Mouse (Mus musculus): ENCODE data around the gene Rbpjl. TPM values are rescaled to one million over a fixed set of nuclear protein-coding genes. Genes with fewer than 3 reads are reported as not detected.

The Rbpjl gene
- polyA plus RNA-seq, 1 experiment from 2014 or later: 16.1 TPM

DNA sequence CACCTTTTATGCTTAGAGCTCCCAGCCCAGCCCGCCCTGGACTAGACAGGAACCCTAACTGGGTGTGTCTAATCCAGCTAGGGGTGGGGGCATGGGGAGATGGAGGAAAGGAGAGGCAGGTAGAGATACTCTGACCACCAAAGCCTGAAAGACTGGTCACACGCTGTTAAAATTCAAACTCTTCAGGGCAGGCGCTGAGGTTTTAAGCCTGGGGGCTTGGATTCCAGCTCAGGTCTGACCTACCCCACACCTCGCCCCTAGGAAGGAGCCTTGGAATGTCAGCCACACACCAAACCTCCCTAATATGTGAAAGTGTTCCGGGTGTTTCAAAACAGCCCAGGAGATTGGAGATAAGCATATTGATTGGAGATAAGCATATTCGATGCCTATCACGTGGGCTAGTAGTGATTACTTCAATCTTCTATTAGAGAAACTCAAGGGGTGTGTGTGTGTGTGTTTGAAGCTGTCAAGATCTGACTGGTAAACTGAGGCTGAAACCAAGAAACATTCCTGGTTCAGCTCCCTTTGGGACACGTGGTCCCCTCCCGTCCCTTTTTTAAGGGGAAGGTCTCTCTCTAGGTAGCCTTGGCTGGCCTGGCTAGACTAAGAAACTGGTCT is 30.4 kb downstream of the Rbpjl start:
- 0 out of 2 replicates have a peak overlapping the region, but pooled peaks have one; percentile 2 for H3K9ac ChIP-seq
- peaks cover 69% of the 10 kb centered on the region for H3K4me1 ChIP-seq (replicated peaks)
- peak overlapping the region; percentile 73 for H3K27ac ChIP-seq
- ATAC-seq: no peak
- H3K4me3 ChIP-seq (replicated peaks): no peak overlapping the region
- H3K9me3 ChIP-seq: no peaks in the 10 kb centered on the region
- WGBS: 63% methylated on average over 9 of the region's 9 CpGs
- H3K27me3 ChIP-seq (replicated peaks): no peaks in the 10 kb centered on the region
- H3K4me2 ChIP-seq (replicated peaks): peak overlapping the region; percentile 54
- peaks cover under 1% of the 10 kb centered on the region for H3K36me3 ChIP-seq

DNA sequence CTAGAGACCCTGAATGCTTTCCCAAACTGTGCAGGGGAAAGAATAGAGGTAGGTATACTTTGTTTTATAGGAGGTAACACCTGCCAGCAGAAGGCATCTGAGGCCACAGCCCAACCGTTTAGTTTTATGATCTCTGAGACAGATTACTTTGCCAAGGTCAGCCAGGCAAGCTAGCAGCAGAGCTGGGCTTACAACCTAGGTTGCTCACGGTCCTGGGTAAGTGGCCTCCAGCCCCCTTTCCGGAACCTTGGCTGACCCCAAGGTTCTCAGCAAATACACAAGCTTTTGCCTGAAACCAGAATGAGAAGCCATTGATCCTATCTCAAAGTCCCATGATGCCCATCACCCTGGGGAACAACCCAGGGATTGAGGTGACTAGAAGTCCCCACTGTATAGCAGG is 31.7 kb downstream of the Rbpjl start:
- Histone ChIP-seq H3K4me3 (replicated peaks) (no peak overlapping the region), H3K27ac (peak overlapping the region; percentile 93), H3K4me1 (replicated peaks) (peaks cover 70% of the 10 kb centered on the region), H3K4me2 (replicated peaks) (peak overlapping the region; percentile 83), H3K36me3 (no peaks in the 10 kb centered on the region), H3K9me3 (no peaks in the 10 kb centered on the region), H3K27me3 (replicated peaks) (no peaks in the 10 kb centered on the region), H3K9ac (0 out of 2 replicates have a peak overlapping the region, but pooled peaks have one; percentile 3)
- WGBS: 40% methylated on average over 3 of the region's 3 CpGs
- no peak for ATAC-seq

DNA sequence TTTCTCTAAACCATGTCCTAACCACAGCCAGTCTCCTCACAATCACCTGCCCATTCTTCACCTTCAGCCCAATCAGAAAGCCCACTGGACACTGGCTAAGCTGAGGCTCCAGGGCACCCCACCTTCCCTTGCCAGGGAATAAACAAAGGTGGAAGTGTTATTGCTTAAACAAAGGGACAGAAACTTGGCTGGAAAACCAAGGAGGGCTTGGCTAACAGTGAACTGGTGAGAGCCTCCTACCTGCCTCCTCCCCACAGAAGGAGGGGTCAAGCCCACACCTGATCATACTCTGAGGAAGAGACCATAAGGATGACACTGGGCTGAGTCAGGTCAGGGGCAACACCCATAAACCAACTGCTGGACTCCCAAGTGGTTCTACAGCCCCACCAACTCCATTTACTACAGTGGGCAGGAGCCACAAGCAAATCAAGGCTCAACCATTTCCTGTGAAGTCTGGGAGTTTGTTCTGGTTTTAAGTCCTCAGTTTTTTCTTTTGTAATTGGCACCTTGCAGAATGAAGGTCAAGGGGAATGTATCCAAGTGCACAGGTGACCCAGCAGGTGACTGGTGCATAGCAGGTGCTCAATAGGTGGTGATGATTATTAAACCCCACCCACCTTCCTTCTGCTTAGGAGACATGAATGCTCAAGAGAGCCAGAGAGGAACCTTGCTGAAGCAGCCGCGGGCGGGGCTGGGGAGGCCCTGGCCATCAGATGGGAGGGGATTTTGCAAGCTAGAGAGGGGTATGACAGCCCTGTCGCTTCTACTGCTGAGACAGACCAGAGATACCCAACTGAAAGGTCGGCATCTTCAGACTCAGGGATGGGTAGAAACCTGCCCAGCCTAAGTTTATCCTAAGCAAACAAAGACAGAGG is 32.5 kb downstream of the Rbpjl start:
- ATAC-seq: no peak
- no peak overlapping the region for H3K4me3 ChIP-seq (replicated peaks)
- H3K27me3 ChIP-seq (replicated peaks): no peaks in the 10 kb centered on the region
- no peaks in the 10 kb centered on the region for H3K36me3 ChIP-seq
- H3K4me2 ChIP-seq (replicated peaks): peak overlapping the region; percentile 83
- H3K9me3 ChIP-seq: no peaks in the 10 kb centered on the region
- H3K27ac ChIP-seq: peak overlapping the region; percentile 93
- H3K4me1 ChIP-seq (replicated peaks): peaks cover 74% of the 10 kb centered on the region
- H3K9ac ChIP-seq: 0 out of 2 replicates have a peak overlapping the region, but pooled peaks have one; percentile 35
- 27% methylated on average over 5 of the region's 5 CpGs for WGBS

DNA sequence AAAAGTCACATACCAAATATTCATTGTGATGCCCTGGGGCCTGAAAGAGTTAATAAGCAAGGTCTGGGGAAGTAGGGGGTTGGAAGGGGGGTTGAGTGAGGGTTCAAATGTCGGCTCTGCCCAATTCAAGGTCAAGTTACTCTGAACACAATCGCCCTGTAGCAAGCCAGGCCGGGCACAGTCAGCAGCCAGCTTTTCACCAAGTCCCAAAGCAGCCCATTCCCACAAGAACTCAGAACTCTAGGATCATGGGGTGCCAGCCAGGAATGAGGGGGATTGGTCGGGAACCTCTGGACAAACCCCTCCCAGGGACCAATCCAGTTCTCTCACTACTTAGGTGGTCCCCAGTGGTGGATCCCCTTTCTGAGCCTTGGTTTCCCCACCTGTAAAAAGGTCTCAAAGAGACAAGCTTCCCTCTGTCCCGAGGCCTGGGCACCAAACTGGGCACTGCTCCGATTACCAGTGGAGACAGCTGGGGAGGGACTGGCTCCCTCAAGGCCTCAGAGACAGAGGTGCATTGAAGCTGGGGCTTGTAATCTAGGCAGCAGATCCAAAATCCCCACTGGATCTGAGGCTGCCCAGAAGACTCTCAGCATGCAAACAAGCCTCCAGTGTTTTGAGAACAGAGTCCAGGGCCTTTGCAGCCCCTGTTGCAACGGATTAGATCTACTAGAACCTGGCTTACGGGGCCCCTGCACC is 33.4 kb downstream of the Rbpjl start:
- Histone ChIP-seq H3K4me2 (replicated peaks) (peak overlapping the region; percentile 83), H3K27me3 (replicated peaks) (no peaks in the 10 kb centered on the region), H3K4me3 (replicated peaks) (peak overlapping the region; percentile 15), H3K36me3 (no peaks in the 10 kb centered on the region), H3K9me3 (no peaks in the 10 kb centered on the region), H3K4me1 (replicated peaks) (peaks cover 72% of the 10 kb centered on the region), H3K27ac (peak overlapping the region; percentile 93), H3K9ac (peak overlapping the region; percentile 35)
- 19% methylated on average over 8 of the region's 8 CpGs for WGBS
- no peak for ATAC-seq

DNA sequence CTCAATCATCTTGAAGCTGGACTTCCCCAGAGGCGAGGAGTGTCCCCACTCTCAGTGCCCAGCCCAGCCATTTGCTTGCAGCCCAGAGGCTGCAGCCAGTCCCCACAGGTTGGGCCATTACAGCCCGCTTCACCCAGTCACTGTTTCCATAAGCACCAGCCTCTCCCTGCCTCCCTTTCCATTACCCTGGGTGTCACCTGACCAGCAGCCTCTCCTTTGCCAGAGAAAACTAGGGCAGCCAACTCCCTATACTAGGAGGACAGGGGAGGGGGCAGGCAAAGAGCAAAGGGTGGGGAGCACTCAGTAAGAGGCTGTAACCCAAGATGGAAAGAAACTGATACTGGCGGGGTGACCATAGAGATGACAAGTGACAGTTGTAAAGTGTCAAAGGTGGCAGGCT is 34.0 kb downstream of the Rbpjl start:
- peak; percentile 61 for ATAC-seq
- Histone ChIP-seq H3K36me3 (no peaks in the 10 kb centered on the region), H3K4me2 (replicated peaks) (peak overlapping the region; percentile 83), H3K4me3 (replicated peaks) (peak overlapping the region; percentile 15), H3K9ac (peak overlapping the region; percentile 35), H3K27me3 (replicated peaks) (no peaks in the 10 kb centered on the region), H3K4me1 (replicated peaks) (peaks cover 70% of the 10 kb centered on the region), H3K9me3 (no peaks in the 10 kb centered on the region), H3K27ac (peak overlapping the region; percentile 93)
- WGBS: 50% methylated on average over 3 of the region's 3 CpGs

DNA sequence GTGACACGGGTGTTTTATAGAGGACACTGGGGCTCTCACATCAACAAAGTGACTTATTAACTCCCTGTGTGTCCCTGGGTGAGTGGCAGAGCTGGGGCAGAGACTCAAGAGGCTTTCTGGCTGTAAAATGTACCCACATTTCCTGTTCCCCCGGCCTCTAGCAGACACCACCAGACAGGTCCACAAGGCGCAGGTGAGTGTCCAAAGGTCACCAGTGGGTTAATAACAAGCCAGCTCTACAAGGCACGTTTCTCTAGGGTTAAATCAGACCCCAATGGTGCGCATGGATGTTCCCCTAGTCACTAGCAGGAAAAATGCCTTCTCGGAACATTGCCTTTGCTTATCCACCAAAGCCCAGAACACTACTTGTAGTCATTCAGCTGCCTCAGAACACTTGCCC is 34.8 kb downstream of the Rbpjl start:
- H3K9ac ChIP-seq: no peak overlapping the region

DNA sequence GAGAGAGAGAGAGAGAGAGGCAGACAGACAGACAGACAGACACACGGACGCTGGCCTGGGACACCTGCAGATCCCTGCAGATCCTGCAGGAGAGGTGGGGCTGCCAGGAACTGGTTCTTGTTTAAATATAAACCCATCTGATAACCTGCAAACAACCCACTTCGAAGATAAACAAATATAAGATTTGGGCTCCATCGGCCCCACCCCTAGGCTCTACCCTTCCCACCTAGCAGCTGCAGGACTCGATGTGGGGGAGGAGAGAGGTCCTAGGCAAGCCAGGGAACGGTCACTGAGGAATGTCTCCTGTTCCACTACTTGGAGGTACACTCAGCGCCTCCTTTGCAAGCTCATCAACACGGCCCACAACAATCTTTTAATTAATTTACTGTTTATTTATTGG is 35.3 kb downstream of the Rbpjl start:
- H3K27ac ChIP-seq: peak overlapping the region; percentile 93; the same call in 1 of the 2 replicates
- WGBS: 43% methylated on average over 8 of the region's 8 CpGs
- H3K36me3 ChIP-seq: no peaks in the 10 kb centered on the region
- H3K9me3 ChIP-seq: no peaks in the 10 kb centered on the region
- peak overlapping the region; percentile 83 for H3K4me2 ChIP-seq (replicated peaks)
- no peaks in the 10 kb centered on the region for H3K27me3 ChIP-seq (replicated peaks)
- H3K4me3 ChIP-seq (replicated peaks): peak overlapping the region; percentile 10; the same call in 1 of the 2 replicates
- peak; percentile 39 for ATAC-seq
- no peak overlapping the region for H3K9ac ChIP-seq
- peaks cover 62% of the 10 kb centered on the region for H3K4me1 ChIP-seq (replicated peaks)

More for the DNA sequence above, 34.8 kb downstream of the Rbpjl start:
- Histone ChIP-seq H3K4me1 (replicated peaks) (peaks cover 65% of the 10 kb centered on the region), H3K9me3 (no peaks in the 10 kb centered on the region), H3K4me2 (replicated peaks) (peak overlapping the region; percentile 83), H3K27me3 (replicated peaks) (no peaks in the 10 kb centered on the region), H3K36me3 (no peaks in the 10 kb centered on the region), H3K27ac (peak overlapping the region; percentile 93), H3K4me3 (replicated peaks) (peak overlapping the region; percentile 10; the same call in 1 of the 2 replicates)
- ATAC-seq: peak; percentile 70
- WGBS: 41% methylated on average over 6 of the region's 6 CpGs

DNA sequence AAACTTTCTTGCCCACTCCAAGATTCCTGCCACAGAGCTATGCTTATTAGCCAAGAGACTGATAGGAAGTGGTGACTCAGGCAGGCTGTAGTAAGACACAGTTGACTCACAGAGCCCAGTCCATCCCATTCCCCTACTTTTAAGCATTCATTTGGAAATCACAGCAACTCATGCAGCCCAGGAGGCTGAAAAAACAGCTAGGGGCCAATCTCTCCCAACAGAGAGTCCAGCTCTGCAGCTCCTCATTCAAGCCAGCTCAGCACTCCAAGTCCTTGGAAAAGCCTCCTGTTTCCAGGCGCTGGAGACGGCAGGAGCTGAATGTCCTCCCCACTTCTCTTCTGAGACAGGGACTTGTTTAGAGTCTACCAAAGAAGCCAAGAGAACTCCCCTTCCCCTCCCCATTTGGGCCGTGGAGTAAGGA is 36.1 kb downstream of the Rbpjl start:
- 46% methylated on average over 3 of the region's 3 CpGs for WGBS
- H3K9me3 ChIP-seq: no peaks in the 10 kb centered on the region
- peaks cover 56% of the 10 kb centered on the region for H3K4me1 ChIP-seq (replicated peaks)
- peak overlapping the region; percentile 3; the same call in 1 of the 2 replicates for H3K4me3 ChIP-seq (replicated peaks)
- H3K36me3 ChIP-seq: no peaks in the 10 kb centered on the region
- no peaks in the 10 kb centered on the region for H3K27me3 ChIP-seq (replicated peaks)
- no peak overlapping the region for H3K9ac ChIP-seq
- H3K27ac ChIP-seq: peak overlapping the region; percentile 93
- peak overlapping the region; percentile 83 for H3K4me2 ChIP-seq (replicated peaks)
- no peak for ATAC-seq

DNA sequence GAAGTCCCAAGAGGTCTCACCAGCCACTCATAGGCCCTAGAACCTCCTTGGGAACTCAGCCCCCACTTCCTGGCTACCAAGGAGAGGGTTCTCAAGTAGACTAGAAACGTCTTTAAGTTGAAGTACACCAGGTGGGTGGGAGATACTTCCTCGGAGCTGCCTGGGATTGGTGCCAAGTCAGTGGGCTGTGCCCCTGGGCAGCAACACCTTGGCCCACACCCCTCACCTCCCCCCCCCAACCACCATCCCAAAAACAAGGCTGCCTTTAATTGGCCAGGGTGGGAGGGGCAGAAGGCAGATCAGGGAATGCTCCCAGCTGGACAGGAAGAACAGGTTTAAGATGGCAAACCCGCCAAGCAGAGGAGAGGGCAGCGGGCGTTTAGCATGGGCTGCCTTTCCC is 37.4 kb downstream of the Rbpjl start:
- Histone ChIP-seq H3K27ac (peak overlapping the region; percentile 59), H3K9ac (no peak overlapping the region), H3K4me1 (replicated peaks) (peaks cover 44% of the 10 kb centered on the region), H3K9me3 (no peaks in the 10 kb centered on the region), H3K4me3 (replicated peaks) (peak overlapping the region; percentile 73), H3K27me3 (replicated peaks) (no peaks in the 10 kb centered on the region), H3K36me3 (no peaks in the 10 kb centered on the region), H3K4me2 (replicated peaks) (peak overlapping the region; percentile 83)
- WGBS: 54% methylated on average over 5 of the region's 5 CpGs
- no peak for ATAC-seq

DNA sequence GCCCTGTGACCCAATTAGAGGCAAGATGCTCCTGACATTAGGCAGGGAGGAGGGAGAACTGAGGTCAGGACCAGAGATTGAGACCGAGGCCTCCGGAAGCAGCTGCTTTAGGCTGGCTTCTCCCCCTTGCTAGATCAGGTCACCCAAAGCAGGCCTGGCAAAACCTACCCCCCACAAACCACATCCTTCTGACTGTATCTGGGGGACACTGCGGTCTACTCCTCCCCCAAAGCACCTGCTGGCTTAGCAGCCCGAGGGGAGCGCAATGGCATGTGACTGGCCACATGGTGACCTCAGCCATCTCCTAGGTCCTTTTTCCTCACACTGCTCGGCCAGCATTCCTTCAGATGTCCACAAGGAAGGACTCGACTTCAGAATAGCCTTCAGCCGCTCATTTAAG is 38.2 kb downstream of the Rbpjl start:
- ATAC-seq: no peak
- Histone ChIP-seq H3K4me2 (replicated peaks) (peak overlapping the region; percentile 83), H3K27ac (peak overlapping the region; percentile 59), H3K9ac (peak overlapping the region; percentile 79), H3K4me1 (replicated peaks) (peaks cover 37% of the 10 kb centered on the region), H3K4me3 (replicated peaks) (peak overlapping the region; percentile 73), H3K27me3 (replicated peaks) (no peaks in the 10 kb centered on the region), H3K36me3 (no peaks in the 10 kb centered on the region), H3K9me3 (no peaks in the 10 kb centered on the region)
- WGBS: 30% methylated on average over 8 of the region's 8 CpGs

DNA sequence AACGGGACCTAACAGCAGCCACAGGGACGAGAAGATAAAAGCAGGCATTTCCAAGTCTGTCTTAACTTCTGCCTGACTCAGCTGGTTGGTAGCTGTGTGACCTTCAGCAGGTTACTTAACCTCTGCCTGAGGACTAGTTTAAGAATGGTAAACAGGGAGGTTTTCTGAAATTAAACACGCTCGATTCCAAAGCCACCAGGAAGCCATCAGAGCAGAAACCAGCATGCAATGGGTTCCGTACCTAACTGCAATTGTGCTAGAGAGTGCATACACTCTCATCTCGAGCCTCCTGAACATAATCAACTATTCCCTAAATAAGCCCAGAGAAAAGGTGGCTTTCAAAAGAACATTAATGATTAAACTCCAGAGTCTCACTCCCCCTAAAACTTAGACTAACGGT is 38.8 kb downstream of the Rbpjl start:
- 21% methylated on average over 7 of the region's 7 CpGs for WGBS
- peak overlapping the region; percentile 83 for H3K4me2 ChIP-seq (replicated peaks)
- H3K9ac ChIP-seq: peak overlapping the region; percentile 79
- no peaks in the 10 kb centered on the region for H3K36me3 ChIP-seq
- ATAC-seq: no peak
- H3K27me3 ChIP-seq (replicated peaks): no peaks in the 10 kb centered on the region
- H3K4me1 ChIP-seq (replicated peaks): peaks cover 31% of the 10 kb centered on the region
- peak overlapping the region; percentile 59; the same call in 1 of the 2 replicates for H3K27ac ChIP-seq
- no peaks in the 10 kb centered on the region for H3K9me3 ChIP-seq
- H3K4me3 ChIP-seq (replicated peaks): peak overlapping the region; percentile 73

Measured in intestine, embryonic 15.5 days (tissue).